Mouse (Mus musculus) olfactory bulb, adult 2 months (tissue): ENCODE data around the gene Akr1b7.

Experiments used
- CTCF ChIP-seq: fragments of 200-500 bp; IDR thresholded peaks from 2 replicates; pipeline ENCODE4 v1.5.1; 2012; ENCODE audit warnings: low read depth, mild to moderate bottlenecking, low read length, moderate library complexity; ENCODE audit not compliant: insufficient read depth
- POLR2A ChIP-seq: fragments of 200-500 bp; IDR thresholded peaks from 2 replicates; pipeline ENCODE4 v1.6.1; 2012; ENCODE audit warnings: mild to moderate bottlenecking, low read depth, low read length, moderate library complexity; ENCODE audit not compliant: insufficient read depth

GRCm38 (mm10) chr6:34460651-34461050 is 48.5 kb downstream of the Akr1b7 start:
- TF ChIP-seq CTCF (no peak), POLR2A (no peak)
